Mouse (Mus musculus): ENCODE measurements around the gene Cd22. TPM values are rescaled to one million over a fixed set of nuclear protein-coding genes. Genes with fewer than 3 reads are reported as not detected.
"Not testable (repeated sequence)": the region's sequence is repeated elsewhere in the genome, so short reads cannot be mapped to it uniquely, and the experiment has no call there.

Cd22 gene
- 0.22 TPM in 1 of 2 replicates, not detected in the other for polyA plus RNA-seq (2014; fragmentation: Nextera tagmentation; extraction: Ambion mirVana)

- Histone ChIP-seq H3K4me2 (ENCODE audit: low read depth, low read length) (no peak within 1 kb of the TSS), H3K27ac (replicated peaks; ENCODE audit: low read depth, low read length) (no peak within 1 kb of the TSS), H3K4me3 (ENCODE audit: low read depth, low read length) (no peak within 1 kb of the TSS), H3K36me3 (ENCODE audit: control insufficient read depth, insufficient read depth, low read length) (no peaks in the 10 kb centered on the region), H3K9ac (ENCODE audit: low read depth, low read length) (no peak within 1 kb of the TSS), H3K9me3 (ENCODE audit: control insufficient read depth, low read length) (no peaks in the 10 kb centered on the region), H3K4me1 (ENCODE audit: control insufficient read depth, insufficient read depth, low read length) (no peaks in the 10 kb centered on the region), H3K27me3 (replicated peaks; ENCODE audit: control insufficient read depth, insufficient read depth, low read length) (no peaks in the 10 kb centered on the region)
- WGBS = 59% methylated on average over 7 of the region's 7 CpGs
- DNase-seq (ENCODE audit: low spot score) (no peak), ATAC-seq (ENCODE audit: low read depth) (no peak)
Measured at GRCm38 (mm10) chr7:30880176-30880575, at the start of gene Cd22. Gene Cd22, minus strand, starts transcription at chr7:30880342.

GRCm38 (mm10) chr7:30924581-30924980 lies 44.4 kb upstream of the Cd22 start, which contains the start of gene Hamp2:
Gene Hamp2, minus strand, starts transcription at chr7:30924681.
- H3K9me3 ChIP-seq (ENCODE audit: control insufficient read depth, low read length); H3K4me1 ChIP-seq (ENCODE audit: control insufficient read depth, insufficient read depth, low read length); H3K36me3 ChIP-seq (ENCODE audit: control insufficient read depth, insufficient read depth, low read length); H3K27ac ChIP-seq (replicated peaks; ENCODE audit: low read depth, low read length); ATAC-seq (ENCODE audit: low read depth); DNase-seq (ENCODE audit: low spot score); H3K27me3 ChIP-seq (replicated peaks; ENCODE audit: control insufficient read depth, insufficient read depth, low read length); H3K4me3 ChIP-seq (ENCODE audit: low read depth, low read length); H3K4me2 ChIP-seq (ENCODE audit: low read depth, low read length); H3K9ac ChIP-seq (ENCODE audit: low read depth, low read length): not testable (repeated sequence)
- WGBS = 89% methylated on average over 2 of the region's 2 CpGs

GRCm38 (mm10) chr7:30924071-30924470 lies 43.9 kb upstream of the Cd22 start:
- Histone ChIP-seq H3K4me1 (ENCODE audit: control insufficient read depth, insufficient read depth, low read length) (no peaks in the 10 kb centered on the region), H3K4me2 (ENCODE audit: low read depth, low read length) (no peak overlapping the region), H3K9me3 (ENCODE audit: control insufficient read depth, low read length) (no peaks in the 10 kb centered on the region), H3K36me3 (ENCODE audit: control insufficient read depth, insufficient read depth, low read length) (no peaks in the 10 kb centered on the region), H3K4me3 (ENCODE audit: low read depth, low read length) (no peak overlapping the region), H3K27ac (replicated peaks; ENCODE audit: low read depth, low read length) (no peak overlapping the region), H3K9ac (ENCODE audit: low read depth, low read length) (no peak overlapping the region), H3K27me3 (replicated peaks; ENCODE audit: control insufficient read depth, insufficient read depth, low read length) (no peaks in the 10 kb centered on the region)
- DNase-seq (ENCODE audit: low spot score) (no peak), ATAC-seq (ENCODE audit: low read depth) (no peak)
- 54% methylated on average over 3 of the region's 3 CpGs for WGBS

DNA sequence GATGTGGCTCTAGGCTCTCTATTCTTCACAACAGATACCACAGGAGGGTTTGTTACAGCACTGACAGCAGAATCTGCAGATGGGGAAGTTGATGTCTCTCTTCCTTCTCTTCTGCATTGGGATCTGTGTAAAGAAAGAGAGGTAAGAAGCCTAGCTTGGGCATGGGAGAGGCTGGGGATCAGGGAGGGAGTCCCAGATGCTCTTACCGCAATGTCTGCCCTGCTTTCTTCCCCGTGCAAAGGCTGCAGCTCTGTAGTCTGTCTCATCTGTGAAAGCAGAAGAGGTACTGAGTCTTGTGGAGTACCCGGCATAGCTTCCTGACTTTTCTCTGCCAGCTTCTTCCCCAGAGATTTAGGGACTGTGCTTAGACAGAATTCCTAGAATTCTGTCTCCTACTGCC lies 42.3 kb upstream of the Cd22 start:
- not testable (repeated sequence) for H3K9ac ChIP-seq (ENCODE audit: low read depth, low read length); ATAC-seq (ENCODE audit: low read depth); H3K36me3 ChIP-seq (ENCODE audit: control insufficient read depth, insufficient read depth, low read length); H3K27ac ChIP-seq (replicated peaks; ENCODE audit: low read depth, low read length); H3K9me3 ChIP-seq (ENCODE audit: control insufficient read depth, low read length); H3K4me3 ChIP-seq (ENCODE audit: low read depth, low read length); H3K4me1 ChIP-seq (ENCODE audit: control insufficient read depth, insufficient read depth, low read length); H3K27me3 ChIP-seq (replicated peaks; ENCODE audit: control insufficient read depth, insufficient read depth, low read length); DNase-seq (ENCODE audit: low spot score); H3K4me2 ChIP-seq (ENCODE audit: low read depth, low read length)
- 31% methylated on average over 3 of the region's 3 CpGs for WGBS

- H3K4me1 ChIP-seq (ENCODE audit: control insufficient read depth, insufficient read depth, low read length) = no peaks in the 10 kb centered on the region
- no peaks in the 10 kb centered on the region for H3K9me3 ChIP-seq (ENCODE audit: control insufficient read depth, low read length)
- WGBS = 74% methylated on average over 3 of the region's 3 CpGs
- no peak overlapping the region for H3K4me2 ChIP-seq (ENCODE audit: low read depth, low read length)
- H3K9ac ChIP-seq (ENCODE audit: low read depth, low read length) = no peak overlapping the region
- no peak overlapping the region for H3K4me3 ChIP-seq (ENCODE audit: low read depth, low read length)
- ATAC-seq (ENCODE audit: low read depth) (no peak), DNase-seq (ENCODE audit: low spot score) (no peak)
- no peak overlapping the region for H3K27ac ChIP-seq (replicated peaks; ENCODE audit: low read depth, low read length)
- H3K27me3 ChIP-seq (replicated peaks; ENCODE audit: control insufficient read depth, insufficient read depth, low read length) = no peaks in the 10 kb centered on the region
- H3K36me3 ChIP-seq (ENCODE audit: control insufficient read depth, insufficient read depth, low read length) = no peaks in the 10 kb centered on the region
Measured at GRCm38 (mm10) chr7:30920217-30920616, 40.1 kb upstream of the Cd22 start.

GRCm38 (mm10) chr7:30917219-30917618 lies 37.1 kb upstream of the Cd22 start:
- H3K9ac ChIP-seq (ENCODE audit: low read depth, low read length) = no peak overlapping the region
- no peaks in the 10 kb centered on the region for H3K9me3 ChIP-seq (ENCODE audit: control insufficient read depth, low read length)
- ATAC-seq (ENCODE audit: low read depth) (no peak), DNase-seq (ENCODE audit: low spot score) (no peak)
- 55% methylated on average over 4 of the region's 4 CpGs for WGBS
- no peaks in the 10 kb centered on the region for H3K36me3 ChIP-seq (ENCODE audit: control insufficient read depth, insufficient read depth, low read length)
- H3K27ac ChIP-seq (replicated peaks; ENCODE audit: low read depth, low read length) = no peak overlapping the region
- H3K27me3 ChIP-seq (replicated peaks; ENCODE audit: control insufficient read depth, insufficient read depth, low read length) = no peaks in the 10 kb centered on the region
- no peak overlapping the region for H3K4me2 ChIP-seq (ENCODE audit: low read depth, low read length)
- H3K4me3 ChIP-seq (ENCODE audit: low read depth, low read length) = no peak overlapping the region
- no peaks in the 10 kb centered on the region for H3K4me1 ChIP-seq (ENCODE audit: control insufficient read depth, insufficient read depth, low read length)

DNA sequence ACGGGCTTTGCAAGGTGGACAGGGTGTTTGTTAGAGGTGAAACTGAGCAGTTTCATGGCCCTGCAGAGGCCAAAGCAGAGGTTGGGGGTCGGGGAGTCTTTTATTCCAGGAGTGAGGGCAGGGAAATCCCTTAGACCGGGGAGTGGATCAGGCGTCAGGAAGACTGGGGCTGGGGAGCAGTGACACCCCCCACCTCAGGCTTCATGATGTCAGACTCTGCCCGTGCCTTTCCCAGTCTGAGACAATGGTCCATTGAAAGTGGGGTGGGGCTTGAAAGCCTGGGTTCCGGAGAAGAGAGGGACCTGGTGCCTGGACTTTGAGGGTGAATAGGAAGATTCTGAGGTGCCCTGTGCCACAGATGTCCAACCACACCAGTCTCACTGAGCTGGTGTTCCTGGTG lies 36.6 kb upstream of the Cd22 start:
- Histone ChIP-seq H3K36me3 (ENCODE audit: control insufficient read depth, insufficient read depth, low read length) (no peaks in the 10 kb centered on the region), H3K9me3 (ENCODE audit: control insufficient read depth, low read length) (no peaks in the 10 kb centered on the region), H3K4me1 (ENCODE audit: control insufficient read depth, insufficient read depth, low read length) (no peaks in the 10 kb centered on the region), H3K9ac (ENCODE audit: low read depth, low read length) (no peak overlapping the region), H3K27me3 (replicated peaks; ENCODE audit: control insufficient read depth, insufficient read depth, low read length) (no peaks in the 10 kb centered on the region), H3K27ac (replicated peaks; ENCODE audit: low read depth, low read length) (no peak overlapping the region), H3K4me2 (ENCODE audit: low read depth, low read length) (no peak overlapping the region), H3K4me3 (ENCODE audit: low read depth, low read length) (no peak overlapping the region)
- ATAC-seq (ENCODE audit: low read depth) = no peak
- 19% methylated on average over 6 of the region's 6 CpGs for WGBS
- no peak for DNase-seq (ENCODE audit: low spot score)

DNA sequence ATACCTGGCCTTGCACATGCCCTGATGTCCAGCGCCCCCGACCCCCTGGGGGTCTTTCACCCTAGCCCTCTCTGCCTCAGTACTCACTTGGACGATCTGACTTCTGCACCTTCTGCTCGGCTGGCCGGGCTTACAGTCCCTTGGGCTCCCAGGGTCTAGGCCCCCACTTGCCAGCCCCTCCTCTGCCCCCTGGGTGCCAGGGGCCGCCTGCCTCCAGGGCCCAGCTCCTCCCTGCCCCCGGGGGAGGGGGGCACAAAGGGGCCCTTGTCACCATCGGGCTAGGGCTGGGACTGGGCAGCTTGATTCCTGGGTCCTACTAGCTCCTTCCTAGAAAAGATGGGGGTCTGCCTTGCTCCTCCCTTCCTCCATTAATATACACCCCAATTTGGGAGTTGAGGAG lies 34.6 kb upstream of the Cd22 start, which contains the start of gene Mag:
Gene Mag (minus strand): TSS at position 142 of the 400 bp plus-strand sequence.
- WGBS = 76% methylated on average over 8 of the region's 8 CpGs
- Histone ChIP-seq H3K4me2 (ENCODE audit: low read depth, low read length) (no peak within 1 kb of the TSS), H3K4me3 (ENCODE audit: low read depth, low read length) (no peak within 1 kb of the TSS), H3K27ac (replicated peaks; ENCODE audit: low read depth, low read length) (no peak within 1 kb of the TSS), H3K4me1 (ENCODE audit: control insufficient read depth, insufficient read depth, low read length) (no peaks in the 10 kb centered on the region), H3K27me3 (replicated peaks; ENCODE audit: control insufficient read depth, insufficient read depth, low read length) (no peaks in the 10 kb centered on the region), H3K9ac (ENCODE audit: low read depth, low read length) (no peak within 1 kb of the TSS), H3K36me3 (ENCODE audit: control insufficient read depth, insufficient read depth, low read length) (no peaks in the 10 kb centered on the region), H3K9me3 (ENCODE audit: control insufficient read depth, low read length) (no peaks in the 10 kb centered on the region)
- ATAC-seq (ENCODE audit: low read depth) = no peak
- DNase-seq (ENCODE audit: low spot score) = no peak

- ATAC-seq (ENCODE audit: low read depth) = no peak
Measured at GRCm38 (mm10) chr7:30909773-30910172, 29.6 kb upstream of the Cd22 start.

More at GRCm38 (mm10) chr7:30909773-30910172, 29.6 kb upstream of the Cd22 start:
- H3K9me3 ChIP-seq (ENCODE audit: control insufficient read depth, low read length) = no peaks in the 10 kb centered on the region
- H3K4me1 ChIP-seq (ENCODE audit: control insufficient read depth, insufficient read depth, low read length) = peaks cover 13% of the 10 kb centered on the region
- no peak overlapping the region for H3K4me3 ChIP-seq (ENCODE audit: low read depth, low read length)
- no peaks in the 10 kb centered on the region for H3K36me3 ChIP-seq (ENCODE audit: control insufficient read depth, insufficient read depth, low read length)
- no peak overlapping the region for H3K9ac ChIP-seq (ENCODE audit: low read depth, low read length)
- H3K27ac ChIP-seq (replicated peaks; ENCODE audit: low read depth, low read length) = no peak overlapping the region
- 79% methylated on average over 6 of the region's 6 CpGs for WGBS
- H3K4me2 ChIP-seq (ENCODE audit: low read depth, low read length) = no peak overlapping the region
- no peak for DNase-seq (ENCODE audit: low spot score)
- no peaks in the 10 kb centered on the region for H3K27me3 ChIP-seq (replicated peaks; ENCODE audit: control insufficient read depth, insufficient read depth, low read length)

Data from embryonic facial prominence, embryonic 14.5 days (tissue).